In genomic region chr6:13224596-13225227, GRCm38 (mm10) we compare ENCODE assay signal across 9 mouse cellular contexts. TPM values are rescaled to one million over a fixed set of nuclear protein-coding genes. Genes with fewer than 3 reads are reported as not detected.
A peak's percentile ranks its signal among the peaks of the same experiment; 100 is the strongest.
DNase-seq lines count a peak whose midpoint lies in the region; ATAC-seq and TF ChIP-seq lines count a peak whose summit lies in the region.
"Had no signal": no experiment of that assay in that cellular context is flagged by ENCODE, and none has a peak within 500 bp of the region (broad histone marks: within the 10 kb centered on the region; RNA-seq: fewer than 3 reads in every experiment).

Gene Vwde (minus strand): TSS chr6:13224965.

- no peak for DNase-seq in heart, adult 8-10 months (ENCODE audit: low spot score)
- peak; percentile 4 for DNase-seq in embryo, embryonic 11.5 days (ENCODE audit: low read depth, low spot score)
- no peak for DNase-seq in midbrain, postnatal 0 days (ENCODE audit: low spot score)
- no peak for DNase-seq in left cerebral cortex, adult 11 months (ENCODE audit: low spot score)
- DNase-seq in cerebellum, adult 8-10 months, result no peak
- no peak for DNase-seq in thymus, postnatal 14 days

- no peak within 1 kb of the TSS for H3K9ac ChIP-seq in heart, embryonic 12.5 days
- H3K9ac ChIP-seq in intestine, embryonic 15.5 days, result no peak within 1 kb of the TSS; the same call in 1 of the 2 replicates
- H3K9ac ChIP-seq in midbrain, postnatal 0 days (replicated peaks; ENCODE audit: low read length, poor library complexity, severe bottlenecking), result no peak within 1 kb of the TSS

- TF ChIP-seq CTCF in midbrain, postnatal 0 days (IDR thresholded peaks at IDR 0.05), result no peak

- H3K4me1 ChIP-seq in heart, embryonic 12.5 days (replicated peaks), result no peaks in the 10 kb centered on the region
- H3K4me1 ChIP-seq in intestine, embryonic 15.5 days (replicated peaks), result no peaks in the 10 kb centered on the region
- H3K4me1 ChIP-seq in midbrain, postnatal 0 days (ENCODE audit: insufficient read depth, low read length), result no peaks in the 10 kb centered on the region

- no peaks in the 10 kb centered on the region for H3K9me3 ChIP-seq in heart, embryonic 12.5 days (replicated peaks)
- H3K9me3 ChIP-seq in intestine, embryonic 15.5 days, result no peaks in the 10 kb centered on the region
- H3K9me3 ChIP-seq in midbrain, postnatal 0 days (ENCODE audit: low read length), result no peaks in the 10 kb centered on the region

- H3K36me3 ChIP-seq in heart, embryonic 12.5 days, result no peaks in the 10 kb centered on the region
- H3K36me3 ChIP-seq in intestine, embryonic 15.5 days, result no peaks in the 10 kb centered on the region
- no peaks in the 10 kb centered on the region for H3K36me3 ChIP-seq in midbrain, postnatal 0 days (ENCODE audit: insufficient read depth, low read length)

- ATAC-seq in heart, embryonic 12.5 days (ENCODE audit: insufficient number of reproducible peaks, low FRiP score), result no peak
- no peak for ATAC-seq in intestine, embryonic 15.5 days
- peak; percentile 49; the same call in 1 of the 2 replicates for ATAC-seq in midbrain, postnatal 0 days (ENCODE audit: low FRiP score)

- H3K4me2 ChIP-seq in heart, embryonic 12.5 days, result peak within 1 kb of the TSS; percentile 63
- peak within 1 kb of the TSS; percentile 52 for H3K4me2 ChIP-seq in intestine, embryonic 15.5 days (replicated peaks)
- peak within 1 kb of the TSS; percentile 51 for H3K4me2 ChIP-seq in midbrain, postnatal 0 days (ENCODE audit: low read depth, low read length, poor library complexity, severe bottlenecking)

- WGBS in heart, embryonic 12.5 days, result 33% methylated on average over 15 of the region's 15 CpGs
- 30% methylated on average over 15 of the region's 15 CpGs for WGBS in intestine, embryonic 15.5 days
- WGBS in midbrain, postnatal 0 days, result 26% methylated on average over 15 of the region's 15 CpGs

- no peaks in the 10 kb centered on the region for H3K27me3 ChIP-seq in heart, embryonic 12.5 days (replicated peaks)
- no peaks in the 10 kb centered on the region for H3K27me3 ChIP-seq in intestine, embryonic 15.5 days (replicated peaks)
- H3K27me3 ChIP-seq in midbrain, postnatal 0 days (ENCODE audit: insufficient read depth, low read length), result no peaks in the 10 kb centered on the region

- no peak within 1 kb of the TSS for H3K27ac ChIP-seq in heart, embryonic 12.5 days (ENCODE audit: poor library complexity, severe bottlenecking)
- H3K27ac ChIP-seq in intestine, embryonic 15.5 days, result no peak within 1 kb of the TSS
- no peak within 1 kb of the TSS for H3K27ac ChIP-seq in midbrain, postnatal 0 days (ENCODE audit: low read depth, low read length)

- H3K4me3 ChIP-seq in heart, embryonic 12.5 days, result peak within 1 kb of the TSS; percentile 31
- peak within 1 kb of the TSS; percentile 14 for H3K4me3 ChIP-seq in intestine, embryonic 15.5 days (replicated peaks)
- H3K4me3 ChIP-seq in midbrain, postnatal 0 days (ENCODE audit: low read depth, low read length), result peak within 1 kb of the TSS; percentile 27

RNA-seq across cellular contexts. Expression of gene Vwde, which starts in this region (rescaled TPM):
- polyA plus RNA-seq in heart, embryonic 12.5 days (2016; fragmentation: Nextera tagmentation; extraction: Ambion mirVana), result not detected in 2 replicates
- not detected for total RNA-seq in heart, adult 8-10 months (2022)
- 0.03 TPM in 1 of 2 replicates, not detected in the other for polyA plus RNA-seq in intestine, embryonic 15.5 days (2015; fragmentation: Nextera tagmentation; extraction: Ambion mirVana)
- 0.09 and 0.38 TPM in 2 replicates for total RNA-seq in midbrain, postnatal 0 days (2014; rRNA removed)
- polyA plus RNA-seq in midbrain, postnatal 0 days (2015; fragmentation: Nextera tagmentation; extraction: Ambion mirVana), result 0.06 and 0.23 TPM in 2 replicates
- total RNA-seq: MEL had no signal

Comparison
In these comparisons a context has a peak if more than half of its experiments do, and no peak if none do; other contexts are left out.
1. Peak in ATAC-seq, H3K4me3 ChIP-seq and H3K4me2 ChIP-seq in midbrain, postnatal 0 days; RNA of the gene not detected or under 1 TPM.